In the genomic region with DNA sequence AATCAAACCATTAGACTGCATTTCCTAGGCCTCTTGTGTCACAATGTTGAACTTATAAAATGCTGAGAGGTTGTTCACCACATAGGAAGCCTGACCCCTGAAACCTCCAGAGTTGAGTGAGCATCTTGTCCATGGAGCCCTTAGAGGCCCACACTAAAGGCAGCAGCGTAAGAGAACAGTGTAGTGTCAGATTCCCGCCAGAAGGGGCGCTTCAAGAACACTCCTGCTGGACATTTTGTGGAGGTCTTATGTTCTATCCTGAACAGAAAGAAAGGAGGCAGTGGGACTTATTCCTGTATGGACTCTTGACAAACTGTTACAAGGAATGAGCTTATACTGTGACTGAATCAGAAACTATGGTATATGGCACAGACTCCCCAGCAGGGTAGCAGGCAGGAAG, we compare ENCODE assay signal across 9 mouse cellular contexts. TPM values are rescaled to one million over a fixed set of nuclear protein-coding genes. Genes with fewer than 3 reads are reported as not detected.
DNase-seq lines count a peak whose midpoint lies in the region; ATAC-seq and TF ChIP-seq lines count a peak whose summit lies in the region.
"Had no signal": no experiment of that assay in that cellular context is flagged by ENCODE, and none has a peak within 500 bp of the region (broad histone marks: within the 10 kb centered on the region; RNA-seq: fewer than 3 reads in every experiment).

No protein-coding gene starts in this region.

- H3K36me3 ChIP-seq in G1E (replicated peaks) = peaks cover 47% of the 10 kb centered on the region
- H3K36me3 ChIP-seq in embryonic facial prominence, embryonic 10.5 days (replicated peaks) = peaks cover 86% of the 10 kb centered on the region

- TF ChIP-seq CTCF in G1E (IDR thresholded peaks at IDR 0.05; ENCODE audit: low read depth, low read length) = peak; percentile 34; the same call in 1 of the 2 replicates

- H3K27ac ChIP-seq in embryonic facial prominence, embryonic 10.5 days (replicated peaks) = no peak overlapping the region
- H3K27ac ChIP-seq: lung, embryonic 15.5 days had no signal

- no peaks in the 10 kb centered on the region for H3K9me3 ChIP-seq in G1E (replicated peaks)
- H3K9me3 ChIP-seq in embryonic facial prominence, embryonic 10.5 days = no peaks in the 10 kb centered on the region
- H3K9me3 ChIP-seq: lung, embryonic 15.5 days had no signal

- 31% methylated on average over 3 of the region's 3 CpGs for WGBS in embryonic facial prominence, embryonic 10.5 days

- no peaks in the 10 kb centered on the region for H3K27me3 ChIP-seq in G1E (ENCODE audit: insufficient read depth, low read length)
- H3K27me3 ChIP-seq in embryonic facial prominence, embryonic 10.5 days (replicated peaks; ENCODE audit: low read depth, poor library complexity, severe bottlenecking) = no peaks in the 10 kb centered on the region
- H3K27me3 ChIP-seq: lung, embryonic 15.5 days had no signal

- DNase-seq in heart, adult 8-10 months (ENCODE audit: low spot score) = peak; percentile 38
- DNase-seq in heart, postnatal 25 days (ENCODE audit: low spot score) = no peak
- DNase-seq in 416B (ENCODE audit: low read depth) (peak; percentile 7), G1E (ENCODE audit: low spot score) (no peak)
- DNase-seq in embryonic facial prominence, embryonic 10.5 days (ENCODE audit: low spot score) = peak; percentile 57
- peak; percentile 82 for DNase-seq in lung, postnatal 36 days
- no peak for DNase-seq in frontal cortex, postnatal 25 days (ENCODE audit: low spot score in 2 of 2)
- DNase-seq in frontal cortex, postnatal 14 days (ENCODE audit: low spot score in 2 of 2) = no peak

- ATAC-seq in G1E (ENCODE audit: extremely low read depth, insufficient number of reproducible peaks, low FRiP score, poor library complexity, severe bottlenecking) = no peak

- H3K4me3 ChIP-seq in G1E (ENCODE audit: low read depth, low read length) = no peak overlapping the region
- no peak overlapping the region for H3K4me3 ChIP-seq in embryonic facial prominence, embryonic 10.5 days
- H3K4me3 ChIP-seq: lung, embryonic 15.5 days had no signal

- intact Hi-C loops in heart, postnatal 25 days (cut with DNase I) = loop anchor here (5.0 kb wide), 1 partner anchor 197 kb away; no protein-coding TSS in a partner anchor

- H3K4me1 ChIP-seq in G1E (ENCODE audit: insufficient read depth, low read depth, low read length) = no peaks in the 10 kb centered on the region
- no peaks in the 10 kb centered on the region for H3K4me1 ChIP-seq in embryonic facial prominence, embryonic 10.5 days
- H3K4me1 ChIP-seq: lung, embryonic 15.5 days had no signal

RNA-seq across cellular contexts. Expression of a gene that starts 10.0 kb away (rescaled TPM):
- total RNA-seq in heart, adult 8-10 months (2022) = 10 to 100 TPM in 1 of 4 experiments, 1 to 10 TPM in 3; 7.9 to 11.2 (median 8.3) TPM
- total RNA-seq in heart, postnatal 25 days (2021) = 10 to 100 TPM in 1 of 2 experiments, 1 to 10 TPM in 1; 8.4 to 10.4 TPM
- 9.6 and 24.5 TPM in 2 replicates for total RNA-seq in G1E (2014; fragmentation: Nextera tagmentation)
- total RNA-seq in G1E (2017) = 11.2 and 22.8 TPM in 2 replicates
- polyA plus RNA-seq in G1E (2012) = 23.6 and 28.2 TPM in 2 replicates
- 44.4 and 49.7 TPM in 2 replicates for polyA plus RNA-seq in embryonic facial prominence, embryonic 10.5 days (2016; fragmentation: Nextera tagmentation; extraction: Ambion mirVana)

RNA-seq across cellular contexts. Expression of a gene that starts 20.7 kb away (rescaled TPM):
- total RNA-seq in heart, adult 8-10 months (2022) = 1 to 10 TPM; 4.3 to 5.1 (median 4.7) TPM
- 1 to 10 TPM; 6.0 to 7.7 TPM for total RNA-seq in heart, postnatal 25 days (2021)
- total RNA-seq in G1E (2014; fragmentation: Nextera tagmentation) (12.4 and 13.7 TPM in 2 replicates), G1E (2017) (8.3 and 12.7 TPM in 2 replicates)
- polyA plus RNA-seq in G1E (2012) = 32.3 and 33.1 TPM in 2 replicates
- polyA plus RNA-seq in embryonic facial prominence, embryonic 10.5 days (2016; fragmentation: Nextera tagmentation; extraction: Ambion mirVana) = 97.4 and 103 TPM in 2 replicates

RNA-seq across cellular contexts. Expression of a gene that starts 29.7 kb away (rescaled TPM):
- total RNA-seq in heart, adult 8-10 months (2022) = 10 to 100 TPM in 2 of 4 experiments, 1 to 10 TPM in 2; 7.9 to 11.9 (median 9.9) TPM
- 10 to 100 TPM; 43.3 to 50.0 TPM for total RNA-seq in heart, postnatal 25 days (2021)
- total RNA-seq in G1E (2014; fragmentation: Nextera tagmentation) (not detected in 2 replicates), G1E (2017) (0.33 TPM in 1 of 2 replicates, not detected in the other)
- polyA plus RNA-seq in G1E (2012) = not detected in 2 replicates
- polyA plus RNA-seq in embryonic facial prominence, embryonic 10.5 days (2016; fragmentation: Nextera tagmentation; extraction: Ambion mirVana) = 119 and 163 TPM in 2 replicates

Comparison
In these comparisons a context has a peak if more than half of its experiments do, and no peak if none do; other contexts are left out.
1. DNase-seq: peak in heart, adult 8-10 months (single experiment), 416B (single experiment), embryonic facial prominence, embryonic 10.5 days (single experiment) and lung, postnatal 36 days (single experiment); none in heart, postnatal 25 days (single experiment), G1E (single experiment), frontal cortex, postnatal 25 days (0 of 2) and frontal cortex, postnatal 14 days (0 of 2).
2. RNA of a gene that starts 29.7 kb away (total RNA-seq): 43.3 to 50.0 TPM in heart, postnatal 25 days and 7.9 to 11.9 TPM in heart, adult 8-10 months; 0.33 TPM in G1E; every median in the first group is over 4 times any median in the second.